Mouse (Mus musculus) brain, embryonic 14.5 days (tissue): ENCODE measurements at regions not wholly inside any gene's neighbourhood (a gene's known extent, or its start where the extent isn't known, plus 50 kb on each side); places are given as distances from the start of the nearest gene placed in this dataset.
"Not testable (repeated sequence)": the region's sequence is repeated elsewhere in the genome, so short reads cannot be mapped to it uniquely, and the experiment has no call there.

Source experiments
- DNase-seq: peaks from one replicate; pipeline ENCODE4 v3.0.0-alpha.2; 2011; ENCODE audit warnings: low read depth
- CTCF ChIP-seq: fragments of 200-500 bp; IDR thresholded peaks from 2 replicates; pipeline ENCODE4 v1.5.1; 2012; ENCODE audit warnings: inconsistent platforms, mild to moderate bottlenecking, moderate library complexity, borderline replicate concordance; ENCODE audit not compliant: insufficient read depth, insufficient read length; ENCODE audit errors: extremely low read depth
- POLR2A ChIP-seq: fragments of 200-500 bp; IDR thresholded peaks from 2 replicates; pipeline ENCODE4 v1.6.1; 2012; ENCODE audit warnings: mild to moderate bottlenecking, inconsistent platforms, borderline replicate concordance; ENCODE audit not compliant: poor library complexity, insufficient read depth, insufficient read length, severe bottlenecking; ENCODE audit errors: extremely low read depth

- TF ChIP-seq POLR2A (no peak), CTCF (no peak)
- DNase-seq = no peak
Observed at GRCm38 (mm10) chr4:67141896-67142295, 314.5 kb downstream of the Tlr4 start.

- DNase-seq = peak; percentile 59
- TF ChIP-seq POLR2A (no peak), CTCF (no peak)
Observed at GRCm38 (mm10) chr4:67148521-67148920, 321.1 kb downstream of the Tlr4 start.

GRCm38 (mm10) chr4:67162673-67163072 lies 335.3 kb downstream of the Tlr4 start:
- DNase-seq = peak; percentile 27
- TF ChIP-seq POLR2A (no peak), CTCF (no peak)

- no peak for DNase-seq
- TF ChIP-seq POLR2A (no peak), CTCF (no peak)
Observed at GRCm38 (mm10) chr4:67167720-67168119, 340.3 kb downstream of the Tlr4 start.

- DNase-seq = peak; percentile 8
- TF ChIP-seq CTCF (no peak), POLR2A (no peak)
Observed at GRCm38 (mm10) chr4:67187725-67188510, 360.5 kb downstream of the Tlr4 start.

- DNase-seq = no peak
- no peak for TF ChIP-seq CTCF
- no peak for TF ChIP-seq POLR2A
Observed at GRCm38 (mm10) chr4:67190536-67190935, 363.2 kb downstream of the Tlr4 start.

GRCm38 (mm10) chr4:67194425-67194824 lies 367.0 kb downstream of the Tlr4 start:
- TF ChIP-seq CTCF (no peak), POLR2A (no peak)
- DNase-seq = no peak

GRCm38 (mm10) chr4:67196907-67197306 lies 369.5 kb downstream of the Tlr4 start:
- DNase-seq = no peak
- TF ChIP-seq POLR2A (no peak), CTCF (no peak)

- DNase-seq = not testable (repeated sequence)
Observed at GRCm38 (mm10) chr4:67208406-67208805, 381.0 kb downstream of the Tlr4 start.

- TF ChIP-seq POLR2A (no peak), CTCF (no peak)
- DNase-seq = peak; percentile 58
Observed at GRCm38 (mm10) chr4:67213363-67213762, 386.0 kb downstream of the Tlr4 start.

- TF ChIP-seq POLR2A (no peak), CTCF (no peak)
- DNase-seq = no peak
Observed at GRCm38 (mm10) chr4:67224533-67224932, 397.1 kb downstream of the Tlr4 start.

- TF ChIP-seq POLR2A (no peak), CTCF (no peak)
- DNase-seq = peak; percentile 45
Observed at GRCm38 (mm10) chr4:67229214-67229613, 401.8 kb downstream of the Tlr4 start.

GRCm38 (mm10) chr4:67273553-67273952 lies 446.2 kb downstream of the Tlr4 start:
- no peak for DNase-seq
- TF ChIP-seq CTCF (no peak), POLR2A (no peak)

- TF ChIP-seq CTCF = no peak
- no peak for TF ChIP-seq POLR2A
- DNase-seq = peak; percentile 70
Observed at GRCm38 (mm10) chr4:67301020-67301419, 473.6 kb downstream of the Tlr4 start.
